ENCODE assay signal across 28 mouse cellular contexts in genomic region chr2:152878239-152878638, GRCm38 (mm10). TPM values are rescaled to one million over a fixed set of nuclear protein-coding genes. Genes with fewer than 3 reads are reported as not detected.
"Had no signal": no experiment of that assay in that cellular context is flagged by ENCODE, and none has a peak within 500 bp of the region (broad histone marks: within the 10 kb centered on the region; RNA-seq: fewer than 3 reads in every experiment).

No protein-coding gene starts in this region.

- H3K4me3 ChIP-seq: intestine, embryonic 15.5 days; liver, embryonic 15.5 days; midbrain, embryonic 10.5 days; midbrain, embryonic 13.5 days; myocyte; neural tube, embryonic 13.5 days had no signal

- DNase-seq: kidney, adult 11 months; kidney, adult 9 months; kidney, postnatal 14 days; kidney, postnatal 4 days; lung, adult 2 months; lung, postnatal 14 days; lung, postnatal 4 days; thymus, adult 2 months; thymus, postnatal 14 days; thymus, postnatal 4 days had no signal

- H3K27ac ChIP-seq: intestine, embryonic 15.5 days; liver, embryonic 15.5 days; midbrain, embryonic 10.5 days; midbrain, embryonic 13.5 days; neural tube, embryonic 13.5 days; stomach, postnatal 0 days had no signal

- H3K9ac ChIP-seq: intestine, embryonic 15.5 days; liver, embryonic 15.5 days; midbrain, embryonic 13.5 days; neural tube, embryonic 13.5 days had no signal

- H3K9me3 ChIP-seq: intestine, embryonic 15.5 days; liver, embryonic 15.5 days; midbrain, embryonic 10.5 days; midbrain, embryonic 13.5 days; neural tube, embryonic 13.5 days had no signal

- H3K27me3 ChIP-seq: intestine, embryonic 15.5 days; liver, embryonic 15.5 days; midbrain, embryonic 13.5 days; neural tube, embryonic 13.5 days had no signal

- H3K4me2 ChIP-seq: intestine, embryonic 15.5 days; liver, embryonic 15.5 days; midbrain, embryonic 13.5 days; neural tube, embryonic 13.5 days had no signal

- ATAC-seq: intestine, embryonic 15.5 days; midbrain, embryonic 13.5 days; midbrain, embryonic 16.5 days had no signal

- H3K4me1 ChIP-seq: intestine, embryonic 15.5 days; midbrain, embryonic 10.5 days; midbrain, embryonic 13.5 days; neural tube, embryonic 13.5 days had no signal

RNA-seq across cellular contexts. Expression of gene Mylk2, which starts 32.9 kb away (rescaled TPM):
- total RNA-seq: layer of hippocampus, adult 18-20 months; left cerebral cortex, adult 18-20 months; left cerebral cortex, postnatal 10 days; left cerebral cortex, postnatal 36 days; megakaryocyte, adult 5-6 weeks; monocyte, adult 5-6 weeks; neutrophil, adult 5-6 weeks had no signal
- polyA plus RNA-seq: limb, embryonic 11.5 days; neural tube, embryonic 13.5 days; small intestine, adult 2 months; stomach, embryonic 14.5 days had no signal

RNA-seq across cellular contexts. Expression of gene Foxs1, which starts 54.8 kb away (rescaled TPM):
- total RNA-seq: megakaryocyte, adult 5-6 weeks; monocyte, adult 5-6 weeks; neutrophil, adult 5-6 weeks had no signal
